Mouse (Mus musculus): ENCODE measurements around the gene Rasgrf2. TPM values are rescaled to one million over a fixed set of nuclear protein-coding genes. Genes with fewer than 3 reads are reported as not detected.

Gene Rasgrf2
- total RNA-seq, 2 experiments from 2014 or later = 6.0 to 6.9 TPM

Other genes starting within 250 kb of the Rasgrf2 start
- gene Gm20379, start 174.3 kb upstream of the Rasgrf2 start, total RNA-seq (2021) = not detected
- under 1 TPM; 0.61 to 0.96 TPM for gene Dhfr, start 223.1 kb upstream of the Rasgrf2 start, total RNA-seq (2021)
- 10 to 100 TPM in 1 of 2 experiments, 1 to 10 TPM in 1; 8.0 to 10.3 TPM for gene Msh3, start 223.3 kb upstream of the Rasgrf2 start, total RNA-seq (2021)

Measured in heart, postnatal 25 days (tissue).